Mouse (Mus musculus) cerebral cortex, adult 2 months (tissue): ENCODE data around the gene Rab8b.

ENCODE experiments used
- WGBS: fragments of 180-500 bp; shearing (Covaris S2); methylation state at CpG from one replicate; pipeline ENCODE4 v1.1.7; 2018; 5-methylcytosine and 5-hydroxymethylcytosine counted together

Gene Rab8b

DNA sequence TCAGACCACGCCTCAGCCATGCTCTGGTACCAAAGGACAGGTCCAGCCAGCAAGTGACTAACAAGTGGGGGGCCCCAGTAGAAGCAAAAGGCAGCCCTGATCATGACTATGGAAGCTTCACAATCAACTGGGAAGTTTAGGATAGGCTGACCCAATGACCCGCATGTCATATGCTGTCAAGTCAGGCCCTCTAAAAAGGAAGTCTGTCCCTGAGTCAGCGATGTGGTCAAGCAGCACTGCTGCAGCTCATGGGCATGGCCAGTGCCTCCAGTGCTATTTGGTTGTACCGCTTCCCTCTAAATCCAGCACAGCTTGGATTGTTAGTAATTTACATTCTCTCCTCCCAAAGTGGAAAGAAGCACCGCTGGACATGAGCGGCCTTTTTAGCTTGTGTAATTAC lies 32.7 kb downstream of the Rab8b start:
- 84% methylated on average over 6 of the region's 6 CpGs for WGBS

DNA sequence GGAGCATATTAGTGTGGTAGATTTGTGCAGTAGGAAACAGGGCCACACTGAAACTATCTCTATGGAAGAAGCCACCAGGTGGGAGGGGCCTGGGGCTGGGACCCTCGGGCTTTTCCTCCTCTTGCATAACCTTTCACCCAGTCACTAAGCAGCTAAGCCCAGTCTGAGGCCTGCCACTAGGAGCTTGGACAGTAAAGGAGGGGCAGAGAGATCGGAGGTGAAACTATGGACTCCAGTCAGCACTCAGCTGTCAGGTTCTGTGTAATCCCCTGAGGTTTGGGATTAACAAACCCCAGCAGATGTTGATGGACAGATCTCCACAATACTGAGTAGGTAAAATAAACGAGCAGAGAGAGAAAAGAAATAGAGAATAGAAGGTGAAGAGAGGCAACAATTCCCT lies 33.1 kb downstream of the Rab8b start:
- 63% methylated on average over 3 of the region's 3 CpGs for WGBS

DNA sequence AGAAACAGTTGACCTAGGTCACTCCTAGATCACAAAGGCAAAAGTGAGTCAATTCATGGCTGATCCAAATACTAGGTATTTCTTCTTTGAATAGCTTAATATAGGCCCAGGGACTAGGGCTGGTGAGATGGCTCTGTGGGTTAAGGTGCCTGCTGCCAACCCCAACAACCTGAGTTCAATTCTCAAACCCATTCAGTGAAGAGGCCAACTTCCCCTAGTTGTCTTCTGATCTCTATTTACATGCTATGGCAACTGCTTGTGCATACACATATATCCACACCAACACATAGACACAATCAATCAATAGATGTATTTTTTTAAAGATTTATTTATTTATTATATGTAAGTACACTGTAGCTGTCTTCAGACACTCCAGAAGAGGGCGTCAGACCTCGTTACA lies 34.9 kb downstream of the Rab8b start:
- 82% methylated on average over 2 of the region's 2 CpGs for WGBS

DNA sequence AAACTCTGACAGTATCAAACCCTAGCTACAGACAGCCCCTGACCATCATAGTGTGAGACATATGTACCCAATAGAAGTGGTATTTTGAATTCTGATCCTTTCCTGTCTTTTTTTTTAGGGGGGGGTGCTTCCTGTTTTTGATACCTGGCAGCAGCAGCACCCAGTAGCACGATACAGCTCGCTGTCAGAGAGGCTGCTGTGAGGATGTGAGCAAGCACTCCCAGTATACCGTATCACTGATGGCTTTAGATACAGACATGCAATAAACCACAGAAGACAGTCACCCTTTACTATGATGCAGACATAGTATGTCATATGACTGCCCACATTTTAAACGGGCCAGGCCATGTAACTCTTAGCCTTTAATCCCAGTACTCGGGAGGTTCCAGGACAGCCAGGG lies 36.0 kb downstream of the Rab8b start:
- WGBS: 89% methylated on average over 5 of the region's 5 CpGs

DNA sequence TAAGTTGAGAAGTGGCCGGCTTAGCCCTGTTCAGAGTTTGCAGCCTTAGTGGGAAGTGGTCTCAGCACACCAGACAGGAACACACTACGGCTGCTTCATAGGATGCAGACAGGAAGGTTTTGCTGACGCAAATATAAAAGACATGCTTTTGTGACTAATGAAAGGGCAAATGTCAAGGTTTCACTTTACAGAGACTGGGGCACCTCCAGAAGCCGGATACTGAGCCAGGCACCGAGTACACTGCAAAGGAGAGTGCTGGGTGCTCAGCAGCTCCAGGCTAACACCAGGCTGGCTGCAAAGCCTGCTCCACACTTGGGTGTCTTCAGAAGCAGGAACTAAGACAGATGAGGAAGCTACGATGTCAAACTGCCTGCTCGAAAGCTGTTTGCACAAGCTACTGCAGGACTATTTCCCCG lies 37.1 kb downstream of the Rab8b start:
- 77% methylated on average over 8 of the region's 8 CpGs for WGBS

DNA sequence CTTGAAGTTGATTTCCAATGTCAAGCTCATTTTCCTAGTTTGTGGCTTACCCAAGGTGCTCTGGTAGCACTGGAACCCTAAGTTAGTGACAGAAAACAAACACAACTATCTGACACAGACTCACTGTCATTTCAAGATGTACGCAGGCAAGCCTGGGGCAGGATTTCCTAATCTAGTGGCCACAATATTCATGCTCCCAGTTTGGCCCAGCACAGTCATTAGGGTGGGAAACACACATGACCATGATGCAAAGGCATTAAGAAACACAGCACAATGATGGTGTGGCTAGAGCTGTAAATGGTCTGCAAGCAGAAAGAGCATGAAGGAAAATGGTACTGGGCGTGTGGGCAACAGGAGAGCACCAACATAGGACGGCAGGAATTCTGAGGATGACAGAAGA lies 37.6 kb downstream of the Rab8b start:
- WGBS: 88% methylated on average over 3 of the region's 3 CpGs

DNA sequence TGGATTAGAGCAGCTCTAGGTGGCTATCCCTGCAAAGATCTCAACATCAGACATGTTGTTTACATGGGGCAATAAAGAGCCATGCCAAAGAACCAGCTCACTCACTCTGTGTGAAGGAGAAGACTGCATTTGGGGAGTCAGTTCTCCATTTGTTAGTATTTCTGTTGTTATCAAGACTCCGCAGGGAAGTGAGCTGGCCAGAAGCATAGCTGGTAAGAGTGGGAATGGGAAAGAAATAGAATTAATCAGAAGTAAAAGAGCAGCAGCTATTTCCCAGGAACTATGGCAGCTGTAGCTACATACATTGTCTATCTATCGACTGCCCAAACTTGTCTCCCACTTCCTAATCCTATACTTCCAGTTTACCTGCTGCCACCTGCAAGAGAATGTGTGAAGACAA lies 38.7 kb downstream of the Rab8b start:
- WGBS: 65% methylated on average over 2 of the region's 2 CpGs

DNA sequence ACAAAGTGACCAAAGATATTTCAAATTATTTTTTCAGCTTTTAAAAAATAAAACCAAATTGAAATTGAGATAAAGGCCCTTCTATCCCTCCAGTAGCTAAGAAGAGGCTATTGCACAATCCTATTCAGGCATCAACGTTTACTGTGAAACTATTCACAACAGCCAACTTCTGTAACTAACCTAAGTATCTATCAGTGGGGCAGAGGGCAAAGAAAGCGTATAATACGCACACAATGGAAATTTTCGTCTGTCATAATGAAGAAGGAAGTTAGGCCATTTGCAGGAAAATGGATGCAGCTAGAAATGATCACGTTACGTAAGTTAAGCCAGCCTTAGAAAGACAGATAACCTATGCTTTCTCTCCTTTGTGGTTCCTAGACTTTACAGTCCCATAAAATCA lies 40.0 kb downstream of the Rab8b start:
- WGBS: 83% methylated on average over 6 of the region's 6 CpGs

DNA sequence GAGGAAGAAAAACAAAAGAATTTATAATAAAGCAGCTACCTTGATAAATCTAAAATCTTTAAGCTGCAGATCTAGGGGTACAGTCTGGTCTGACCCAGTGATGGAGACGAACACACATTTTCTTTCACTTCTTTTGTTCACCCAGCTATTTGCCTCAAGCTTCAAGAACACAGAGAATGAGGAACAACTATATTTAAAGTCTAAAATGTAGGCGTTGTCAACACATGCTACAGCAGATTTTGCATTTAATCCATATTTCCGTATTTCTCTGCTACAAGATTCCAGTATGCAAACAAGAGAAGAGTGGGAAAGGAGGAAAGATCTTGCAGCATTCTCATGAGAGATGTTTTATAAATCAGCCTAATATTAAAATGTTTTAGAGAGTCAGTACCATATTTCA lies 40.6 kb downstream of the Rab8b start:
- 55% methylated on average over 3 of the region's 3 CpGs for WGBS

DNA sequence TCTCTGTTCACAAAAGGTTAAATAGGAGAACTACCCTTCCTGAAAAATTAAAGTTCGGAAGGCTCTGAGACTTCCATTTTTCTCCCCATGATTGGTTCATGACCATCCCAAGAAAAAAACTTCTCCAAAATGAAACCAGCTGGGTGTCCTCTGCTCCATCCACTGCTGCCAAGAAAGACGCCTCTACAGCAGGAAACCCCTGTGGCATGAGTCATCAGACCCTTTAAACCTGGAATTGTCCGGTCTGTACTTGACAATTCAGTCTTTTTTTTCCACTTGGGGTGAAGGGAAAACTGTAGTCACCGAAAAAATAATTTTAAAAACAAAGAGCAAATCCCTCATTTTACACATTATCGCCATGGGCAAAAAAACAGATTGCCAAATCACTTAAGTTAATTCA lies 42.9 kb downstream of the Rab8b start:
- 48% methylated on average over 5 of the region's 5 CpGs for WGBS

DNA sequence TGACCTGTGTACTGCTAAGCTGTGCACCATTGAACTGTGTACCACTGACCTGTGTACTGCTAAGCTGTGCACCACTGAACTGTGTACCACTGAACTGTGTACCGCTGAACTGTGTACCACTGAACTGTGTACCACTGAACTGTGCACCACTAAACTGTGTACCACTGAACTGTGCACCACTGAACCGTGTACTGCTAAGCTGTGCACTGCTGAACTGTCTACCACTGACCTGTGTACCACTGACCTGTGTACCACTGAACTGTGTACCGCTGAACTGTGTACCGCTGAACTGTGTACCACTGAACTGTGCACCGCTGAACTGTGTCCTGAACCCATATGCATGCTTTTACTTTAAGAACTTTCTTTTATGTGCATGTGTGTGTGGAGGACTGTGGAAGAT lies 45.2 kb downstream of the Rab8b start:
- WGBS: 99% methylated on average over 5 of the region's 5 CpGs

DNA sequence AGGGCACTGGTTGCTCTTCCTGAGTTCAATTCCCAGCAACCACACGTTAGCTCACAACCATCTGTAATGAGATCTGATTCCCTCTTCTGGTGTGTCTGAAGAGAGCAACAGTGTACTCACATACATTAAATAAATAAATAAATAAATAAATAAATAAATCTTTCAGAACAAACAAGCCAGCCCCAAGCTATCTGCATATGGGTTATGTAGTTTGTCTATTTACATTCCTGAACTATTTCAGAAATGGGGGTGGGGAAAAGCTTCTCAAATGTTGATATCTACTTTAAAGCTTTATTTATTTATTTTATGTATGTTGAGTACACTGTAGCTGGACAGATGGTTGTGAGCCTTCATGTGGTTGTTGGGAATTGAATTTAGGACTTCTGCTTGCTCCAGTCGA lies 46.5 kb downstream of the Rab8b start:
- WGBS: 89% methylated on average over 2 of the region's 2 CpGs

DNA sequence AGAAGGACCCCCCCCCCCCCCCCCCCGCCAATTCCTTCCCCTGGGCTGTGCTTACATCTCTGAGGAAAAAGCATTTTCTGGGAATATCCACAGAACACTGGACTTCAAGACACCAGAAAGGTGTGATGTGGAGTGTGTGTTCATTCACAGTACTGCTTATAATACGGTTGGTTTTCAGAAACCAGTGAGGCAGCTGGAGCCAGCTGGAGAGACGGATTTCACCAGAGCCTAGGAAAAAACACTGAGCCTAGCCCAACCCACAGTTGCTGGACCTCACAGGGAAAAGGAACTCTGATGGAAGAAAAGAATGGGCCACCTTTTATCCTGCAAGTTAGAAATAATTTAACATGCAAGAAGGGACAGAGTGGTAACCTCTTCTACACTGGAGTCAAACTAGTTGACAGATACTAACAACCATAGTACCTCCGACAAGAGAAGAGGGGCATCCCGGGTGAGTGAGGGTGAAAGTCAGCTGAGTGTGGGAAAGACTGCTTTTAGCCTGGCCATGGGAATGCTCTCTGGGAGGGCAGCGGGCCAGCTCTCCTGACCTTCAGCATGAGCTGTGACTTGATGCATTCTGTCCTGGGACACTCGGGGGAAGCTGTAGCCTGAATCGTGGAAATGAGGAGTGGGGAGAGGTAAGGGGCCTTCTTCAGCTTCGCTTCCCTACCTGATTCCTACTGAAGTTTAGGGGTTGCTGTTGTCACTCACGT lies 47.3 kb downstream of the Rab8b start:
- 80% methylated on average over 10 of the region's 10 CpGs for WGBS

DNA sequence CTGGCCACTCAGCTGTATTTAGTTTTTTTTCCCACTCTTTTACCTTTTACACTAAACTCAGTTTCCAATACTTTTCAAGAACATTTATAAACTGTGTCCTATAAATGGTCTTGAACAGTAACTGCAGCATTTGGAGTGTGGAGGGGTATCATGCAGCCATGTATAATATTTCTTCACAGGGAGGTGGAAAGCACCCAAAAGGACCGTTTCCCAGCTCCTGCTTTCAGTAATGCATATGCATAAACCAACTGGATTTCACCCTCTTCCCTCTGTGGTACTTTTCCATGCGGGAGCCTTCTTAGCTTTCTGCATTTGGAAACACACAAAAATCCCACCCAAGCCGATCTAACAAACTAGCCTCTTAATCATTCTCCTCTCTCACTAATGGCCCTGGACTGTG lies 54.8 kb downstream of the Rab8b start:
- 37% methylated on average over 3 of the region's 3 CpGs for WGBS

DNA sequence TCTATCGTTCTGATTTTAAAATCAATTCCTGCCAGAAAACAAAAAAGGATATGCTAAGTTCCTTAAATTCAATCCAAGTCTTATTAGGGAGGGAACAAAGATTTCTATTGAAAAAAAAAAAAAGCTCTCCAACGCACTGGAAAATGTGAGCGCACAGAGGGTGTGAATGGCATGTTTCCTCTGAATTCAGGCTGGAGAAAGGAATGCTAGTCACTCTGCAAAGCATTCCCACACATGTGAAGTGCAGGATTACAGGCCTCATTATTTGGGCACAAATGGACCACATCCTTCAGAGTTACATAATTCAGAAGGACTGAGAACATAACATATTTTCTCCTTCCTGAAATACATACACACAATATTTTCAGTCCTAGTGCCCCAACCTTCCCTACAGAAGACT lies 56.0 kb downstream of the Rab8b start:
- WGBS: 26% methylated on average over 3 of the region's 3 CpGs

DNA sequence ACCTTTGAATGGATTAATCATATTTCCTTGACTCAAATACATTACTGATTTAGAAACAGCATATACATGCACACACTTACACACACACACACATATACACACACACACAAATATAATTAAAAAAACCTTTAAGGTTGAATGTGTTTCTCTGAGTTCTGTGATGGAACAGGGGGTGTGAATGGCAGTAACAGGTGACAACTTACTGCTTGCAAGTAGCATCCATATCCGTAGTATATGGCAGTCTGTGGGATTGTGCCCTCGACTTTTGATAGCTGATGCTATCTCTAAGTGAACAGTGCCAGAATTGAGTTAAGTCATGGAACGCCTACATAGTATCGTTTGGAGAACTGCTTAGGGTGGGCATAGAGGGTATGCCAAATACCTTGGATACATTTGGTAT lies 57.3 kb downstream of the Rab8b start:
- 78% methylated on average over 4 of the region's 4 CpGs for WGBS

DNA sequence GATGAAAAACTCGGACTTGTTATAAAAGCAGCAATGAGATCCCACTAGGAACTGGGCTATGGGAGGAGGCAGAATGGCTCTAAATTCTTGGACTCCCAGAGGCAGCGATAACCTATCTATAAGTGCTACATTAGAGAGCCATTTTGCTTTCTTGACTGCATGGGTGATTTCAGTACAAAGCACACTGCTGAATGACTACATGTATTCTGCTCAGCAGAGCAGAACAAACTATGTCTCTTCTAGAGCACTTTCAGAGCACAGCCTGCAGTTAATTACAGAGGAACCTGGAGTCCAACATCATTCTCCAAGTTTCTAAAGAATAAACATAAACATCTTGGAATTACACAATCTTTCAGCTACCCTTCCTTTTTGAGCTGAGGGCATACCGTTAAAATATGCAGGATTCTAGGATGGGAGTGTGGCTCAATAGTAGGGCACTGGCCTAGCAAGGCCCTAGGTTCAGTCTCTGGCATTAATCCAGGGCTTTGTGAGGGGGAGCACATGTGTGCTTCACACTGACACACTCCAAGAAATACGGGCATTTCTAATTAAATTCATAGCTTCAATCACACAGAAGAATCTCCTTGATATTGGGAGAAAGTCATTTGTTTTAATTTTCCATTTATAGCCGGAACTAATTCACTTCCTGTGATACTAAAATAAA lies 58.3 kb downstream of the Rab8b start:
- 61% methylated on average over 5 of the region's 5 CpGs for WGBS

DNA sequence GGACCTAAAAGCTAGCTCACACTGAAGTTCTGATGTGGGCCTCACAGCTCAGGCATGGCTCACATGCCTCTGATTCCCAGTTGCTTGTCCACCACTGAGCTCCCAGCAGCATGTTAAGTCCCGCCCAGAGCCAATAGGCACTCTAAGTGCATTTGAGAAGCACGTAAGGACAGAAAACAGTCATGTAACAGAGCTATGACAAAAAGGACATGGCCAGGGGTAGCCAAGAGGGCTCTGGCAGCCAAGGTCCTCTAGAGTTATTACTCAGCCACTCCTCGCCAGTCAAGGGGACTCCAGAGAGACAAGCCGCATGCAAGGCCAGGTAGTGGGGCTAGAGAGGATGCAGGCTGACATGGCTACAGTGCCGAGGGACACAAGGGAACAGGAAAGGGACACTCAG lies 60.0 kb downstream of the Rab8b start:
- WGBS: 96% methylated on average over 5 of the region's 5 CpGs

DNA sequence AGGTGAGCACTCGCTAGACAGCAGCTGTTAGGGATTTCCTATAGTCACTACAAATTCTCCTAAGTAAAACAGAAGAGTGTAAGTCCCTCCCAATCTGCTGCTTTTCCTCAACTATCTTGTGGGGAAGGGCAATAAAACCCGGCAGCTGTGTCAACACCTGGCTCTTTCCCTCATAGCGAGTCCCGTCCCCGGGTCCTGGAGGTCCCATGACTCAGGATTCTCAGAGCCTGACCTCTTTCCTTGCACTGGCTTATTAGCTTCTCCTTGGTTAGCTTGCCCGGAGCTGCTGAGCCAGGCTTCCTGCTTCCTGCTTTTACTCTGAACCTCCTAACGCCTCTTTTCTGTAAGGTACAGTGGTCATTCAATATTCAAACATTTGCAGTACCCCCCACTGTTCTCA lies 63.6 kb downstream of the Rab8b start:
- WGBS: 83% methylated on average over 7 of the region's 7 CpGs

DNA sequence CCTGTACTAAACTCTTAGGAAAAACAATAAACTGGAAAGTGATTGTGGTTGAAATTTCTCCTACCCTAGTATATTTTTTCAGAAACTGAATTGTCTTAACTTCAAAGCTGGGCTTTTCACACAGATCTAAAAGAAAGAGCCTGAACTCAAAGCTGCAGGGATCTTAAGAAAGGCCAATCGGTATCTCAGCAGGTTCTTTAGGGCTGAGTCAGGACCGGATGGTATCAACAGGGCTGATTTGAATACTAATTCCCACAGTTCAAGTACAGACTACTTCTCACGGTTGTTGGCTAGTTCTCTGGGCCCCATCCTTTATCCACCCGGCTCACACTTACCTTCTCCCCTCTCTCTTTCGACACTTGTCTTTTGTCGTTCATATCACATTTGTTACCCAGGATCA lies 66.9 kb downstream of the Rab8b start:
- 77% methylated on average over 6 of the region's 6 CpGs for WGBS

DNA sequence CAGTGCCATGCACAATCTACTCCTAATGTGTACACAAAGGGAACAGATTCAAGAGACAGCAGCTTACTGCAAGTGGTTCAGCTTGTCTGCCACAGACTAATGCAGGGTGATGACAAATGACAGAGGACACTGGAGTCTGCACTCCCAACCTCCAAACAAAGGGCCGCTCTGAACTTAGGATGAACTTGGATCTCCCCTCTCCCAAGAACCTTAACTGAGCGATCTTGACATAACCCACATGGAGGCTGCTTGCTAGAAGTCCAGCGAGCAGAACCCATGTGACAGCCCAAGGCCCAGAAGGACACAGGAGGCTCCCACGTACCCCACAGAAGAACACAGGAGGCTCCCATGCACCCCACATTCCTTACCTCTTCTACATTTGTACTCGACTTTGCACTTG lies 68.5 kb downstream of the Rab8b start:
- WGBS: 87% methylated on average over 5 of the region's 5 CpGs

DNA sequence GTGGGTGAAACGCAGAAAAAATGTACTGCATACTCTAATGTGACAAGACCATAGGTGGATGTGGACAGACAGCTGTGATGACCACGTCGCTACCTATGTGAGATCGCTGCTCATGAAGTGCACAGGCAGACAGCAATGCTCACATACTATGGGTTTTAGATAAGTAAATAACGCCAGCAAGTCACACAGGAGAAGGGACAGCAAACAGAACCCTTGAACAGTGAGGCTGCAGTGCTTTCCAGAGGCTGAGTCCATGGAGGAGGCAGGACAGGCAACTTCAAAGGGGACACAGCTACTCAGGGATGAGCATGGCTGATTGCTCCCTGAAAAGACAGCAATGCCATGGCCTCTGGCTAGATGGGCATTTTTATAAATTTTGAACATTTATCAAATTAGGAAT lies 72.7 kb downstream of the Rab8b start:
- 94% methylated on average over 5 of the region's 5 CpGs for WGBS

DNA sequence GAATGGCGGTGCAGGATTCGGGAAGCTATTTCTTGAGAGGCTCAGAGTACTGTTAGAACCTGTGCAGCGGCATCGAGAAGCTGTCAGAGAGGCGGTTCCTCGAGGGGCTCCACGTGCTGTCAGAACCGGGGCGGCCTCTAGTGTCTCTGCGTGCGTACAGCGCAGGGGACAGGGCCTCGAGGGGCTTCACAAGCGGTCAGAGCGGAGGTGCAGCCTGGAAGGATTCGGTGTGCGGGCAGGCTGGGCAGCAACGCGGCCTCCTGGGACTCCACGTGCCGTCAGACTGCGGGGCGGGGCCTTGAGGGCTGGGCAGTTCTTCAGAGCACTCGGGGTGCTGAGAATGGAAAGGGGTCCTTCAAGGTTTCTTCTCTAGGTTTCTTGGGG lies 84.4 kb downstream of the Rab8b start:
- under 1% methylated on average over 24 of the region's 24 CpGs for WGBS
